Mouse (Mus musculus) liver, embryonic 14.5 days (tissue): ENCODE measurements around the gene Cilp2.

Source experiments
- CTCF ChIP-seq: IDR thresholded peaks from 2 replicates; pipeline ENCODE4 v1.5.1; 2016; ENCODE audit warnings: antibody characterized with exemption, low read depth, control low read depth
- EP300 ChIP-seq: IDR thresholded peaks from 2 replicates; pipeline ENCODE4 v1.6.1; 2016; ENCODE audit warnings: antibody characterized with exemption, low read depth

DNA sequence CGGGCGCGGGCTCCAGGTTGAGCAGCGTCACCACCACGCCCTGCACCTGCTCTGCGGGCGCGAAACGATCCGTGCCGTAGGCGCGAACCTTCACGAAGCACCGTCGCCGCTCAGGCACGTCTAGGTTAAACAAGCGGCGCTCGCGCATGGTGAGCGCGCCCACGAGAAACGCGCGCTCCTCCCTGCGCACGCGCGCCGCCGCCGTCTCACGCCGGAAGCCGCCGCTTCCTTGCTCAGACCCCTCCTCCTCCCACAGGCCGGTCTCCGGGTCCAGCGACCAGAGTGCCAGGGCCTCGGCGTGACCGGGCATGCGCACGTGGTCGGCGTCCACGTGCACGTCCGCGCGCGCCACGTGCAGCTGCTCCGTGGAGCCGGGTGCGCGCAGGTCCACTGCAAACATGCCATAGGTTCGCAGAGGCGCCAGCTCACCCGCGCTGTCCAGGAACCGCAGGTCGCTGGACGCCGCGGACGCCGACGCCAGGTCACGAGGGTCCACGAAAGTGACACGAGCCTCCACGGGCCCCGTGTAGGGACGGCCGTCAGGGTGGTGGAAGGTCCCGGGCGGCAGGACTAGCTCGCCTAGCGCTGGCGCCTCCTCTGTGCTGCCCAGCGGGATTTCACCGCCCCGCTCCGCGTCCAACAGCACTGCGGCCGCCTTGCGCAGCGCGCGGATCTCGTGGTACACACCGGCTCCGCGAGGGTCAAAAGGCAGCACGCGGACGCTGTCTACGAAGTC, 5.3 kb downstream of the Cilp2 start:
- no peak for TF ChIP-seq CTCF
- TF ChIP-seq EP300, result no peak
